Mouse (Mus musculus) layer of hippocampus, postnatal 14 days (tissue): ENCODE measurements around the gene Get4. TPM values are rescaled to one million over a fixed set of nuclear protein-coding genes. Genes with fewer than 3 reads are reported as not detected.
A peak's percentile ranks its signal among the peaks of the same experiment; 100 is the strongest.

Experiments
- DNase-seq, 2 experiments: peaks; one replicate each; pipeline ENCODE4 v3.0.0; 2021 to 2022; ENCODE audit warnings: low spot score in 2 of 2, mixed read lengths in 1 of 2
- long read RNA-seq, 2 experiments: library from polyadenylated mRNA; stranded (forward); transcript quantifications; one replicate each; pipeline ENCODE4 v2.0.0; 2021
- total RNA-seq, 2 experiments: library from RNA; stranded (reverse); gene quantifications; 2 replicates each; pipeline ENCODE4 v1.2.3; 2021

The Get4 gene
- 10 to 100 TPM; 45.5 to 49.2 TPM for total RNA-seq
- long read RNA-seq, experiment 1, transcript Get4-201 (9 exons, 2,107 nt): major isoform, 53 of 74 reads
- long read RNA-seq, experiment 1, partial matches to known transcripts: 2 of 74 reads
- long read RNA-seq, experiment 1, other reads (novel, unspliced or antisense): 19 of 74 reads
- long read RNA-seq, experiment 2, transcript Get4-201 (9 exons, 2,107 nt): major isoform, 97 of 117 reads
- long read RNA-seq, experiment 2, partial matches to known transcripts: 9 of 117 reads
- long read RNA-seq, experiment 2, other reads (novel, unspliced or antisense): 10 of 117 reads

DNA sequence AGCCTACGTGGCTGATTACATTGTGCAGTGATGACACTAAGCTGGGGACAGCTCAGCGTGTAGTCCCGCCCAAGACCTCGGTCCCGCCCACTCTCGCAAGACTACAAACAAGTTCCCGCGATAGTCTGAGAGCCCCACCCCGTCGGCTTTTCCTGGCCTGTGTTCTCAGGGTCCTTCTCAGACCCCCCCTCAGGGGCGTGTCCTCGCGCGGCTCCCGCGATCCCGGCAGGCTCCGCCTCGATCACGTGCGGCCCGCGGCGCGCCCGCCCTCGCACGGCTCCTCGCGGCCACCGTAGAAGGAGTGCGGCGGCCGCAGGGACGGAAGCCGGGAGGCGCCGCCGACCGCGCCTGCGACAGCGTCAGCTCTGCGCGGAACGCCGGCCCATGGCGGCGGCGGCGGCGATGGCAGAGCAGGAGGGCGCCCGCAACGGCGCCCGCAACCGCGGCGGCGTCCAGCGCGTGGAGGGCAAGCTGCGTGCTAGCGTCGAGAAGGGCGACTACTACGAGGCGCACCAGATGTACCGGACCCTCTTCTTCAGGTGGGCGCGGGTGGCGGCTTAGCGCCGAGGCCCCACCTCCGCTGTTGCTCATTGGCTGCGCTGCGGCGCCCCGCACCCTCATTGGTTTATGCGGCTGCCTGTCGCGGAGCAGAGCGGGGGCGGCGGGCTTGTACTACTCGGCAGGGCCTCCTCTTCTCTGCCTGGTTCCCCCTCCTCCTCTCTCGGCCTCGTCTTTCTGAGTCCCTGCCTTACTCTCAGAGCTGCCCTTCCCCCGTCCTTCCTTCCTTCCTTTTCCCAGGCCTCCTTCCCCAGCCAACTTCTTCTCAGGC is at the start of gene Get4:
Gene Get4 (plus strand): TSS at position 244 of the 829 bp plus-strand sequence.
- DNase-seq: peak; percentile 96 to 99

DNA sequence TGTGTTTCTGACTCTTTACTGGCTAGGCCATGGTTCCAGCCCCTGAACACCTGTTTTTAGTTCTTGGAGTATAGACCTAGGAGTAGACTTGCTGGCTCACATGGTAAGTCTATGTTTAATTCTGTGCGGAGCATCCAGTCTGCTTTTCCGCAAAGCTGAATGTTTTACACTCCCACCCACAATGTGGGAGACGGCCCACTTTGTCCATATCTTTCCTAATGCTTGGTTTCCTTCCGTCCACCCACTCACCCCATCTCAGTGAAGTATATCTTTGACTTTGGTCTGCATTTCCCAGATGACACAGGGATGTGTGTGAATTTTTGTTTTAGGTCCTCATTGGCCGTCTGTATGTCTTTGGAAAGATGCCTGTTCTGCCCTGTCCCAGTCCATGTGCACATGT is 48.8 kb upstream of the Get4 start:
- no peak for DNase-seq

DNA sequence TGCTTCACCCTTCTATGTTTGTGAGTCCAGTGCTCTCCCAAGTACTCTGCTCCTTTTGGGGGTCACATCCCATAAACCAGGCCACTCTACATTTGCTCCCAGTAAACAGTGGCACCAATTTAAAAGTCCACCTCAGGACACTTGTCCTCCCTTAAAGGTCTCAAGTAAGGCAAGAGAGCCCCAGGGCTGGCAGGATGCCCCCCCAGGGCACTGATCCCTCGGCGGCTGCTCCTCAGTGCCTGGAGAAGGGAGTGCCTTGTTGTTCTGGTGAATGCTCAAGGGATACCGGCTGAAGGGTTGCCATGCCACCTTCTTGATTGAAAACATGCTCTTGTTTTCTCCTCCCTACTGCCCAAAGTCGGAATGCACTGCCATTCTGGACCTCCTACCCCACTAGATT is 46.0 kb upstream of the Get4 start:
- DNase-seq: no peak

- no peak for DNase-seq
These were observed 45.6 kb upstream of the Get4 start for GRCm38 (mm10) chr5:139206525-139206924.

- no peak for DNase-seq
These were observed 43.9 kb upstream of the Get4 start for GRCm38 (mm10) chr5:139208183-139208582.

- no peak for DNase-seq
These were observed 43.0 kb upstream of the Get4 start for GRCm38 (mm10) chr5:139208871-139209684.

- DNase-seq: no peak
These were observed 42.5 kb upstream of the Get4 start for GRCm38 (mm10) chr5:139209685-139210026.

GRCm38 (mm10) chr5:139211737-139212385 is 40.3 kb upstream of the Get4 start:
- no peak for DNase-seq

- no peak for DNase-seq
These were observed 37.8 kb upstream of the Get4 start for GRCm38 (mm10) chr5:139214298-139214697.

DNA sequence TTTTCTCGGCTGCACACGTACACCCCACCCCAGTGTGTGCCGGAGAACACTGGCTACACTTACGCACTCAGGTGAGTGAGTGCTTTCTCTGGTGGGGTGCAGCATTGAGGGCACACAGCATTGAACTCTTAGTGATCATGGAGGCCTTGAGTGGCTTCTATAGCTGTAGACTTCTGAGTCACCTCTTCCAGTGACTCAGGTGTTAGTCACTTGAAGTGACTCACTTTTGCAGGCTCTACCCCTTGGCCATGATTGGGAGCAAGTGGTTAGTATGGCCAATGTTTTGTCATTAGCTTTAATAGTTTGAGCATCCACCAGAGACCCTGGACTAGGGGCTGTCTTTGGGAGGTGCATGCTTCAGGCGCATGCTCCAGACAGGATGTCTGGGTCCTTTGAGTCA is 36.9 kb upstream of the Get4 start:
- DNase-seq: no peak

GRCm38 (mm10) chr5:139216121-139216520 is 36.0 kb upstream of the Get4 start:
- DNase-seq: no peak

- DNase-seq: no peak
These were observed 35.4 kb upstream of the Get4 start for GRCm38 (mm10) chr5:139216774-139217173.

- DNase-seq: no peak
These were observed 32.1 kb upstream of the Get4 start for GRCm38 (mm10) chr5:139220006-139220515.

GRCm38 (mm10) chr5:139220610-139221009 is 31.5 kb upstream of the Get4 start:
- no peak for DNase-seq

- DNase-seq: no peak
These were observed 28.8 kb upstream of the Get4 start for GRCm38 (mm10) chr5:139223331-139223730.

DNA sequence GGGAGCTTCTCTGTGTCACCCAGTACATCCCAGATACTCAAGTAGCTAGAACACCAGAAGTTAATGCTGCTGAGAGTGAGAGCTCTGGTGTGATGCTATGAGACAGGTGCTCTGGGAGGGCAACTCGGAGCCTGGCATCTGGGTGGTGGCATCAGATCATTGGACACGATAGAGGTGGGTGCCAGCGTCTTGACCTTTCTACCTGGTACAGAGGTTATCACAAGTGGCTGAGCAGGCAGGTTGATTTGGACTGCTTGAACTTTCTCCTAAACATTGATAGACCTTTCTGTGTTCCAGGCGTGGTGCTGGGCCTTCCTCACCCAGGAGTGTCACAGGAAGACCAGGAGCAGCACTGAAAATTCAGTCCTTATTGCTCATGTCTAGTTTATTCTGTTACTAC is 24.9 kb upstream of the Get4 start:
- no peak for DNase-seq

- DNase-seq: no peak
These were observed 24.5 kb upstream of the Get4 start for GRCm38 (mm10) chr5:139227645-139228044.

- DNase-seq: no peak
These were observed 23.8 kb upstream of the Get4 start for GRCm38 (mm10) chr5:139228318-139228717.

- DNase-seq: no peak
These were observed 22.4 kb upstream of the Get4 start for GRCm38 (mm10) chr5:139229716-139230115.

DNA sequence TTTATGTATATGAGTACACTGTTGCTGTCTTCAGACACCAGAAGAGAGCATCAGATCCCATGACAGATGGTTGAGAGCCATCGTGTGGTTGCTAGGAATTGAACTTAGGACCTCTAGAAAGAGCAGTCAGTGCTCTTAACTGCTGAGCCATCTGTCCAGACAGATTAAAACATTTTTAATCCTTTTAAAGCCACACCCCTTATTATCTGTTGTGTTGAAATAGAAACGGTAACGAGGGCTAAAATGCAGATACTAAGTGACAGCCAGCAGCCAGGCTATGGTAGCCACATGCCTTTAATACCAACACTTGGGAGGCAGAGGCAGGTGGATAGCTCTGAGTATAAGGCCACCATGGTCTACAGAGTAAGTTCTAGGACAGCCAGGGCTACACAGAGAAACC is 20.0 kb upstream of the Get4 start:
- no peak for DNase-seq

DNA sequence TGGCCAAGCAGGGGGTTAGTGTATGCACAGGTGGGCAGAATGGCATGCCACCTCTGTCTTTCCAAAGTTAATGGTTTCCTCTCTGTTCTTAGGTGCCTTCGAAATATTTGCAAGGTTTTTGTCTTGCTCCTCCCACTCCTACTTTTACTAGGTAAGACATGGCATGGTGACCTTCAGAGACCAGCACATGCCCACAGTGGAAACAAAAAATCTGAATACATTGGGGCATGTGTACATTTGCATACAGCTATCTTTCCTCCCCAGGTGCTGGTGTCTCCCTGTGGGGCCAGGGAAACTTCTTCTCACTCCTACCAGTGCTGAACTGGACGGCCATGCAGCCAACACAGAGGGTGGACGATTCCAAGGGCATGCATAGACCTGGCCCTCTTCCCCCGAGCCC is 17.7 kb upstream of the Get4 start:
- no peak for DNase-seq
